Mouse (Mus musculus) c-Kit-positive CD71-positive TER-119-negative erythroid progenitor cells, embryonic 14.5 days (primary cell): ENCODE results near the gene Ranbp3.

Experiments used
- DNase-seq: peaks from one replicate; pipeline ENCODE4 v3.0.0-alpha.2; 2013; ENCODE audit warnings: low read depth

Gene Ranbp3

DNA sequence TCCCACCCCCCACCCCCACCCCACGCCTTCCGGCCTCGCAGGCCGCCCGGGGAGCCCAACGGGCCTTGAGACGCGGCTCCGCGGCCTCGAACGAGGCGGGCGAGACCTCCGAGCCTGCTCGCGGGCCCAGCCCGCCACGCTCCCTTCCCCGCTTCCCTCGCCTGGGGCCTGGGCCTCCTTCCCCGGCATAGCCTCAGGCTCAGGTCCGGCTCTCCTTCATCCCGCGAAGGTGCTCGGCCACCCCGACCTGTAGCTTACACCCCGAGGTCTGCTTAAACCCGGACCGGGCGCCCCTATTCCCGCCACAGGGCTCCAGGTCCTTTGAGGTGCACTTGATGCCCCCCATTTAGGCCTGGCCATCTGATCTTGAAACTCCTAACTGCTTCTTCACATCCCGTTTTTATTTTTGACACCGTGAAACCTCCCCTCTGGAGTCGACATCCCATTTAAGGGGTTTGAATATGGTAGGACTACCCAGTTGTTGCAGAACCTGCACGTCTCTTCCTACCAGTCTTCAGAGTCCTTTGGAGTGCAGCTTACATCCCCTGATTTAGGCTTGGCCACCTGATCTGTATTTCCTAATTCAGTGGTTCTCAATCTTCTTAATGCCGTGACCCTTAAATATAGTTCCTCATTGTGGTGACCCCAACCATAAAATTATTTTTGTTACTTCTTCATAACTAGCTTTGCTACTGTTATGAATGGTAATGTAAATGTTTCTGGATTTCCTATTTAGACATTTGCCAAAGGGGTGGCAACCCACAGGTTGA, 738 bp downstream of the Ranbp3 start:
- no peak for DNase-seq

DNA sequence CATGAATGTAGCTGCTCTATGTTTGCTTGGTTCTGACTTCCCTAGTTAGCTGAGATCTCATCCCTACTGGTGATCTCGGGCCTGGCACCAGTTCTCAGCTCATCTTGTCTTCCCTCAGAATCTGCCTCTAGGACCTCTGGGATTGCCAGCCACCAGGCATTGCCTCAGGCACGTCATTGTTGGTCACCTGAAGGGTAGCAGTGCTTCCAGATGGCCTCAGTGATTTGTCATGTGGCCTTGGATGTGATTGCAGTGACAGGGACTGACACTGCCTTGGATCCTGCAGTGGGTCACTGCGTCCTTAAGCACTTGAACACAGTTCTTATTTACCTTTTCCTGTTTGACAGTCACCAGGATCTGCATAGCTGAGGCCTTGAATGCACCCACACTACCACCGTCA, 8.7 kb downstream of the Ranbp3 start:
- no peak for DNase-seq

DNA sequence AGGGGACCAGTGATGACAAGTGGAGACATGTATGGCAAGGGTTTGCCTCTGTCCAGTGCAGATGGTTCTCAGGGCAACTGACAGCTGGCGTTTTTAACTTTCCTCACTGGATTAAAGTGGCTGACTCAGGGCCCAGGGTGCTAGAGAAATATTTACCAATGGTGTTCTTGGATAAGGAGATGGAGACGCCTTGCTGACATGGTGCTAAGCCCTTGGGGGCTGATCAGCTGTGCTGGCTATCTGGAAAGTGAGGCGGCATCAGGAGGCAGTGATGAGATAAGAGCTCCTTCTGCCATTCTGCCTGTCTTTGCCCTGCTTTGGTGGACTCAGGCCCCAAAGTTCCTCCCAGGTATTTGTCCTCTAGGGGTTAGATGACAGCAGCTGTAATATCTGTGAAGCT, 9.8 kb downstream of the Ranbp3 start:
- DNase-seq: no peak

DNA sequence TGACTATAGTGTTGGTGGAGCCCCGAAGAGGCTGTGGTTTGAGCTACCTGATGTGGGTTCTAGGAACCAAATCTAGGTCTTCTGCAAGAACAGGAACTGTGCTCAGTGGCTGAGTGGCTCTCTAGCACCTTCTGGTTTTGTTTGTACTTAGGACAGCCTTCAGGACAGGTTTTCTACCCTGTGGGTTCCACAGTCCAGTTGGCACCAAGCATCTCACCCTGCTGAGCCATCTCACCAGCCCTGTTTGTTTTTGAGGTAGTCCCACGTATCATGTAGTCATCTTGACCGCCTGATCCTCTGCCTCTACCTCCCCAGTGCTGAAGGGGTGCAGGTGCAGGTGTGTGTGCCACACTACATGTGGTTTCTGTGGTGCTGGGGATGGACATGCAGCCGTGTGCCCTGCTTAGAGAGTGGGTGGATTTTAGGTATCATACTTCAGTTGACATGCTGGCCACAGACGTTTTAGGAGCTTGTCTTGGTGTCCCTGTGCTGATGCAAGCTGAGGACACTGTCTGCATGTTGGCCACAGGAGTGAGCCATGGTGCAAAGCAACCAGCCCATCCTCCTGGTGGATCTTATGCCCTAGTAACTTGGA, 10.5 kb downstream of the Ranbp3 start:
- DNase-seq: no peak

DNA sequence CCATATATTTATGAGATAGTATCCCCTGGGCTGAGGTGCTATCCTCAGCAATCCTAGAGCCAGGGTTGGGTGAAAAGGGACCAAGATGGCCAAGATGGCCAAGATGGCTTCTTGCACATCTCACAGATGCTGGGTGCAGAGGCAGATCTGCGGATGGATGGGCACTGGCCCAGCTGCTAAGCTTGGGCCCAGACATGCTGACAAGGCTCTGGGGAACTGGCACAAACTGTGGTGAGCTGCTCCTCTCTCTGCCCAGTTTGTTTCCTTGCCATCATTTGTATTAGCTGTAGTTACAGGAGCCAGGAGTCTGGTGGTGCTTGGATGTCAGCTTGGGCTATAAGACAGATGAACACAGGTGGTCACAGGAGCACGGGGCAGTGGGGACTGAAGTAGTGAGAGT, 11.6 kb downstream of the Ranbp3 start:
- no peak for DNase-seq

DNA sequence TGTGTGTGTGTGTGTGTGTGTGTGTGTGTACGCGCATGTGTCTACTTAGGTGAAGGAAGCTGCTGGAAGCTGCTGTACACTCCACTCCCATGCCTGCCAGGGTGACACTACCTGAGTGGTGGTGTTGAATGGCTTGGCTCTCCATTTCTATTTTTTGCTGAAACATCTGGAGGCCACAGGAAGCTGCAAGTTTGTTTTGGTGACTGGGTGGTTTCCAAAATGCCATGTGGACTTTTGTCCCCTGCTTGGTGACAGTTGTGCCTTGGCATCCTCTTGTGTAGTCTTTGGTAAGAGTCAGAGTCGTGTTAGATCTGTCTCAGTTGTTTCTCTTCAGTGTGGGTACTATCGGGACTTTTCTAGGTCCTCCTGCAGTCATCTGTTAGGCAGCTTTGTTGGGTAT, 13.7 kb downstream of the Ranbp3 start:
- DNase-seq: no peak

DNA sequence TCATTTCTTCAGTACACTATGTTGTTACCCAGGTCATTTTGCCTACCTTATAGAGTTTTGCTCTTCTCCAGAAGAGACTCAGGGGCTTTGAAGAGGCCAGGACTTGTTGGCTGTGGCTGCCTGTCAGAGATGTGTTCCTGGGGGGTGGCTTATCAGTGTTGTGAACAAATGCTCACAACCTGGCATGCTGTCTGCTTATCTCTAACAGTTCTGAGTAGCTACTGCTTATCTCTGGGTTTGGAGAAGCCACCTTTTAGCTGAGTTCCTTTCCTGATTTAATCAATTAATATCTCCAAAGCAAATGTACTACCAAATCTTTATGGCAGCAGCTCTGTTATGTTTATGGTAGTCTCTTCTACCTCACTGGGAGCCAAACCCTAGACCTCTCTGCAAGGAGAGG, 15.0 kb downstream of the Ranbp3 start:
- peak; percentile 60 for DNase-seq

DNA sequence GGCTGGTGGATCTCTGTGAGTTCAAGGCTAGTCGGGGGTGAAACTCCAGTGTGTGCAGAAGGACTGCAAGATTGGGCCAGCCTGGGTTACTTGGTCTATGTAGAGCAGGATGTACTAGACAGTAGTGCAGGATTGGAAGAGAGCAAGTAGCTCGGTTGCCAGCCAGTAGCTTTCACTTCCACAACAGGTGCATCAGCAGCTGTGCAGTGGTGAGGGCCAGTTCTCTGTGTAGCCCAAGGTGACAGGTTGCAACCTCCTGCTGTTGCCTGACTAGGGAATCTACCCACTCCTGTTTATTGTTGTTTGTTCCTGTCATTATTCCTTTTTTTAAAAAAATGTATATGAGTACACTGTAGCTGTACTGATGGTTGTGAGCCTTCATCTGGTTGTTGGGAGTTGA, 15.6 kb downstream of the Ranbp3 start:
- no peak for DNase-seq

DNA sequence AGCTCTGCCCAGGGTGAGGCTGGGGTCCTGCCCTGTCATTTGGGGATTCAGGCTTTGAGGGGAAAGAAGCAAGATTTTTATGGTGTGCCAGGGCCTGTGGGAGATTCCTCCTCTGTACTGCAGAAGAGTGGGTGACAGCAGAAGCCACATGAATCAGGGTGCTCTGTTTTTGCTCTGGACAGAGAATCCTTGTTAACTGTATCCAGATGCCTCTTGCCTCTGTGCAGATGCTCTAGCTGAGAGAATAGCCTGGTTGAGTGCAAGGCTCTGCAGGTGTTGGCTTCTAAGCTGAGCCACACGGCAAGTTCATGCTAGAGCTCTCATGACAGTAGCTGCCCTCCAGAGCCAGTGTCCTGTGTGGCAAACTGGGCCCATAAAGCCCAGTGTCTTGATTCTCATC, 20.3 kb downstream of the Ranbp3 start:
- DNase-seq: no peak

DNA sequence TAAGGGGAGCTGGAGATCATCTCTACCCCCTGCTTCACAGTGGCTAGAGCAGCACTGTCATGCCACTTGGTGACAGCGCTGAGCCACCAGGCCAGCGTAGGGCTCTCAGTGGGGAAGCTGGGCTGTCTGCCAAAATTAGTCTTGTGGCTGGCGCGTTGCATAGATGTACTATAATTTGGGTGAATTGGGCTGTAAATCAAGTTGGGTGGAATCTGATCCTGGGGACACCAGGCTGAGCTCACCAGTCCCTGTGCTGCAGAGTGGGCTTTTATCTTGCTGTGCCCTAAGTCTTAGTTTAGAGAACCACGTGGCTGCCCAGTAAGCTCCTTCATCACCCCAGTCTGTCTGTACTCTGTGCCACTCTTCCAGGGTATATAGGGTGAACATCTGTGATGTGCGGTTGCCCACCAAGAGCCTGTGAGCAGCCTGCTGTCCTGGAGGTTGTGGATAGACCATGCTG, 20.8 kb downstream of the Ranbp3 start:
- no peak for DNase-seq

DNA sequence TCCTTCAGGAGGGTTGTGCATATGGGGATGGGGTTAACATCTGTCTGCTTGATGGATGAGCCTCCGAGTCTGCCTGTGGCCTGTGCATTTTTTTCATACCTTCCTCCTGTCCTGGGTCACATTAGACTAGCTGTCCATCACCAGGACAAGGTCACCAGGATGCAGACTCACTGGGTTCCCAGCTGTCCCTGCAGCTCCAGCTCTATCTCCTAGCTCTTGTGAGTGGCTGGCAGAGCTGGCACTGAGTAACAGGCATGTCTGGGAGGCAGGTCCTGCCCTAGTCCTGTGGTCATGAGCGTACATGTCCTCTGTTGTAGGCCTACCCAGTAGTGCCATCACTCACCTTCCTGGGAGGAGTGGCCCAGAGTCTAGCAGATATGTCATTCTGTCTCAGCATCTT, 27.4 kb downstream of the Ranbp3 start:
- no peak for DNase-seq

DNA sequence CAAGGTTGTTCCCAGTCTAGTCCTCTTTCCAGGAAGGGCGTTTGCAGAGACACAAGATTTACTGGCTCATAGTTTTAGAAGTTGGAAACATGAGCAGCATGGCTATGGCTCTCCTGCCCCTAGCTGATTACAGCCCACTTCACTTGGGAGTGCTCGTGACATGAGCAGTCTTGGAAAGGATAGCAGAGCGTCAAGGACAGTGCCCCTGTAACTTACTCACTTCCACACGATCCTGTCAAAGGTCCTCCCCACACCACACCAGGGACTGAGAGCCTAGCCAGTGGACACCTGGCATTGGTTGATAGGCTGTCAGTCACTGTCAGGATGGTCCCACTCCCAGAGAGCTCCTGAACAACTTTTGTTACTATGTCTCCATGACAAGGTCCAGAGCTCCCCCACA, 29.9 kb downstream of the Ranbp3 start:
- DNase-seq: no peak

DNA sequence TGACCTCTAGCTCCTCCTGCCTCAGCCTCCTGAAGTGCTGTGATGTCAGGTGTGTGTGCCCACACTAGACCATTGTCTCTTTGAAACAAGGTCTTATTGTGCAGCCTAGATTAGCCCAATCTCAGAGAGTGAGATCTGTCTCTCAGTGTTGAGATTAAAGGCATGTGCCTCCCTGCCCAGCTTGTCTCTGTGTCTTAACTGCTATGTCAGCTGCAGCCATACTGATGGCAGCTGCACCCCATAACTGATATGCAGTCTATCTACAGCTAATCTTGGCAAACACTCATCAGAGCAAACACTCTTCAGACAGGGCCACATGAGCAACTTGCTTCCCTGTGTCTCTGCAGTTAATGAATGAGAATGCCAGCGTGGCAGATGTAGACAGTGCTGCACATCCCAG, 33.4 kb downstream of the Ranbp3 start:
- no peak for DNase-seq

DNA sequence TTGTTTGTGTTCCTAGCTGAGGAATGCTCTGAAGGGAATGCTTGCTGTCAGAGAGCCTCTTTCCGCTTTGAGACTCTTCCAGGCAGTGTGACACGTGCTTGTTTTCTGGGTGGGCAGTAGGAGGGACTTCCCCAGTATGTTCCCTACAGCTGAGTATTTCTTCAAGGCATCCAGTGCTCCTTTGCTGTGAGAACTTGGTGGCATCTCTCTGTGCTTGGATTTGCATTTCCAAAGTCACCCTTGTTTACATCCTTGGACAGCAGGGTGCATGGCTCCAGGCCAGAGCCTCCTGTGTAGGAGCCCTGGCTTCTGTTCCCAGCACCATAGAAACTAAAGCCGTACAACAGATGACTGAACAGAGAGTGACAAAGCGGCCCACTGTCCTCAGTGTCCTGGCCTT, 35.6 kb downstream of the Ranbp3 start:
- no peak for DNase-seq

DNA sequence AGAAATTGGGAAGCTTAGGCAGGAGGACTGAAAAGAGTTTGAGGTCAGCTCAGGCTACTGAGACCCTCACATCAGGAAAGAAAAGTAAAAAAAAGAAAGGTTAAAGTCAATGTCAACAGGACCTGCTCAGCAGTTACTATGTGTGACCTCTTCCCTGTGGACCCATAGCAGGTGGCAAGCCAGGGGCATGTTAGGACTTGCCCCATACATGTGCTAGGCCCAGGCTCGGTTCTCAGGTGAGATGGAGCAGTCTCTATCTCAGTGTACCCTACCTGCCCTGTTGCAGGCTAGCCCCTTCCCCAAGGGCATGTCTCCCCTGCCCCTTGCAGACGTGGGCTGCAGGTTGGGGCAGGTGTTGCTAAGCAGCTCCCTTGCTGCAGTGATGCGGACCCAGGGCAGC, 36.6 kb downstream of the Ranbp3 start:
- no peak for DNase-seq

DNA sequence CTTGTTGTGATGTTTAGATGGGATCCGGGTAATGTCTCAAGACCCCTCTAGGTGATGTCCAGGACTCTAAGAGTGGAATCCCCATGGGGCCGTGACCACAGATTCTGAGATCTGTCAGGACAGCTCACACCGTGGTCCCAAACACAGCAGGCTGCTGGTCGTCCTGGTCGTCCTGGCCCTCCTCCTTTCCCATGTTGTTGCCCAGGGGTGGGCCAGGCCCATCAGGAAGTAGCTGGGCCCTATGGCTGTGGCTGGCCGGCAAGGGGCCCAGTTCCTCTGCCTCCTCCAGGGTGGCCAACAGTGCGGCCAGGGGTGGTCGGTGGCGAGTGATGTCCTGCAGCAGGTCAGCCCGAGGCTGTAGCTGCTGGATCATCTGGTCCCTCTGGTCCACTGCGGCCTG, 42.3 kb downstream of the Ranbp3 start:
- no peak for DNase-seq

DNA sequence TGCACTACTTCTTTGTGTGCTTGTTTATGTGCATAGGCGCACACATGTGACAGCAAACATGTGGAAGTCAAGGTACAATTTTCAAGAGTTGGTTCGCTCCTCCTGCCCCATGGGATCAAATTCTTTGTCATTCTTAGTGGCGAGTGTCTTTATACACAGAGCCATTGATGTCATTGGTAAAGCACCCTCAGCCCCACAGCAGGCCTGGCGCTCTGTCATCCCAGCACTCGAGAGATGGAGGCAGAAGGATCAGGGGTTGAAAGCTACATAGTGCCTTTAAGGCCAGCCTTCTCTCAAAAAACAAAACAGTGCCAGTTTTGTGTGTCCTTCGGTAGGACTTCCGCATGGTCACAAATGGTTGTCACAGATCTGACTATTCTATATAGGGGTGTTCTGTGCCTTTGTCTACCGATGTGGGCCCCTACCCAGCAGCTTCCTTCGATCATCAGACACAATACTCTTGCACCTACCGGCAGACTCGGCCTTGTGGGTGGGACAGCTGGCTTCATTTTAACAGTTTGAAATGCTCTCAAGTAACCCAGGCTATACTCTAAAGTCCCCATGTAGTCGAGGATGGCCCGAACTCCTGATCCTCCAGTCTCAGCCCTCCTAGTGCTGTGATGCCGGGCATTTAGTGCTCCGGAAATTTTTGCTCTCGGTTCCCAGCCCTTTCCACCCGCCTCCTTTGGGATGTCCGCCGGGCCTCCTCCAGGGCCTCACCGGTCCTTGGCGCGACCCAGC, 43.0 kb downstream of the Ranbp3 start:
- no peak for DNase-seq

DNA sequence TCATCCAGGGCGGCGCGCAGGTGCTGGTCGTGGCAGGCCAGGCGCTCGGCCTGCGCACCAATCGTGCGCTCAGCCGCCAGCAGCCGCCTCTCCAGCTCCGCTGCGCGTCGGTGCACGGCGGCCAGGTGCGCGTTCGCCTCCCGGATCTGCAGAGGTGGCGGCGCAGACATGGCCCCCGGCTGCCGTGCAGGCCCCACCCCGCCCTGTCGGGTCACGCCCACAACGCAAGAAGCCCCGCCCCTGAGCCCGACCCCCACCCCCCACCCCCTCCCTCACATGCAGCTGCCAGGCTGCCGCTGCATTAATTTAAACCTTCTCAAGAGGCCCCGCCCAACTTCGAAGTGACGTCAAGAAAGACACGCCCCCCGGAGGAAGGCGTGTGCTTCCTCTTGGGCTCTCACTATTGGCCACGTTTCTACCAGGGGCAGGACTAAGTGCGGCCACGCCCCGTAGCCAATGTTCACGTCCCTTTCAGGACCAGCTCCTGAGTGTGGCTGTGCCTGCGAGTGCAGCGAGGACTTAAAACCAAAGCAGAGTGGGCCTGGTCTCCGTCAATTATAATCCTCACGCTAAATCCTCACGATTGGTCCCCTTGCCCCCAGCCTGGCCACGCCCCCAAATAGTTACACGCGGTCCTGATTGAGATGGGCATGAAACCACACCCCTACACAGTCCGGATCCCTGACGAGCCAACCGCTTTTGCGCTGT, 43.7 kb downstream of the Ranbp3 start:
- DNase-seq: peak; percentile 99

DNA sequence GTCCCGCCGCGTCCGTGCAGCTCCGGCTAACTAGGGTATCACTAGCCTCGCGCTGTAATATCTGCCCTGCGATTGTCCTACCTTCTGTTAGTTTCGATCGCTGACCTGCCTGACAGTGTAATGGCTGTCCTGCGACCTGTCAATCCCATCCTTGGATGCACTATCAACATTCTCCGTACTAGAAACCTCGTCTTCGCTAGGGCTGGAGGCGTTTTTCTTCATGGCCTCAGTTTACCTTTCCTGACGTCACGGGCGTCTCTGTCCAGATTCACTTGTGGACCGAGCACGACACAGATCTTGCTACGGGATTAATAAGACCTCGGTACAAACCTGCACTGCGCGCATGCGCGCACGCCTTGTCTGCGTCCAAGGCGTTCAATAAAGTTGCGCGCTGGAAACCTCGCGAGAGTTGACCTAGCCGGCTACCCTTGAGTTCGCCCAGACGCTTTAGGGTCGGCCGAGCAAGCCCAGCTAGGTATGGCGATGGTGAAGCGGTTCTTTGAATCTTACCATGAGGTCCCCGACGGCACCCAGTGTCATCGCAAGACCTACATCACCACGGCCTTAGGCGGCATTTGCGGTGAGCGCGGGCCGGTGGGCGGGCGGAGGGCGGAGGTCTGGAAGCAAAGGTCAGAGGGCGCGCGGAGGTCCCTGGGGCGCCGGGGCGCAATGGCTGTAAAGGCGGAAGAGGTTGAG, 44.4 kb downstream of the Ranbp3 start, which contains the start of the genes Ndufa11 and Vmac:
TSS of gene Ndufa11 (plus strand) at position 405 of the 696 bp plus-strand sequence.
TSS of gene Vmac (minus strand) at position 660 of the 696 bp plus-strand sequence.
- DNase-seq: peak; percentile 98

DNA sequence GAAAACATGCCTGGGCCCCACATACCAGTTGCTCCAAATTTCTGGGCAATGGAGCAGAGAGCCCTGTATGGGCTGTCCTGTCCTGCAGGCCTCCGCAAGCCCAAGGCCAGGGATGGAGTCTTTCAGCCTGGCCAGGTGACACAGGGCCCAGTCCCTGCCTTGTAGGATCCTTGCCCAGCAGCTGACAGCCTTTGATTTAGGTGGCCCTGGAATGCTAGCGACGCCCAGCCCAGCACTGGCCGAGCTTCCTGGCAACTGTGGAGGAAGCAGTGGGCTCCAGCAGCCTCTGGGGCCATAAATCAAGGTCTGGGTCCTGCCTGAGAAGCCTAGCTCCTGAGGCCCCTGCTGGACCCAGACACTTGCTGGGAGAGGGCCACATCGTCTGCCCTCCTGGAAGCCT, 49.3 kb downstream of the Ranbp3 start:
- no peak for DNase-seq

DNA sequence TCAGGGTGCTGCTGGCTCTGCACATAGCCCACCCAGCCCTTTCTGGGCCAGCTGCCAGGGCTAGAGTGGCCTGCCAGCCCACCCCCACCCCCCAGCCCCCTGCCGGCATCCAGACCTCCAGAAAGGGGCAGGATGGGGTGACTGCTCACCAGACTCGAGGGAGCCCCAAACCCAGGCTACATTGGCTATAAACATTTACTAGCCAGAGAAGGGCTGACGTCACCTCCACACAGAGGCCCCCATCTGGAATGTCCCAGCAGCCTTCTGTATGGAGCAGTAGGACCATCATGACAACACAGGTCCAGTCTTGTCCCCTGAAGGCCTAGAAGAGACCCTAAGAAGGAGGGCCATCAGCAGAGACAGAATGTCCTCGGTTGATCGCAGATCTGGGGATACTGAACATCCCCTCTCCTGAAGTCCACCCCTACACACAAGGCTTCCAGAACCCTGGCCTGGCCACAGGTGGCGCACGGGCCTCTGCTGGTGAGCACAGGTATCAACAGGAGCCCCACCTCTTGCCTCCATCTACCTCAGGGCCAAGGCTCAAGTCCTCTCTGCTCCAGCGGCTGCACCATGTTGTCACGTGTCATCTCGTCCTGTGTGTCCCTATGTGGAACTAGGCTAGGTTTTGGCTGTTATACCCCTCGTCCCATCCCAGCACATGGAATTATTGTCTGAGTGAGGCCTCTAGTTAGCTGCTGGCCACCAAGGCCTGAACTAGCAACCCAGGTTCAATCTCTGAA, 50.5 kb downstream of the Ranbp3 start:
- no peak for DNase-seq
